Mouse (Mus musculus) myocyte (in vitro differentiated cells): ENCODE data around the gene Btrc.

ENCODE experiments used
- CEBPB ChIP-seq: IDR thresholded peaks from 2 replicates; pipeline ENCODE4 v1.6.1; 2011; ENCODE audit warnings: mild to moderate bottlenecking, moderate library complexity; ENCODE audit not compliant: poor library complexity, insufficient read depth, severe bottlenecking
- E2F4 ChIP-seq: IDR thresholded peaks from one replicate; pipeline ENCODE4 v1.6.1; 2011; ENCODE audit warnings: mild to moderate bottlenecking, control low read depth, moderate library complexity; ENCODE audit not compliant: insufficient read depth
- MAX ChIP-seq: IDR thresholded peaks from one replicate; pipeline ENCODE4 v1.6.1; 2011; ENCODE audit warnings: low read depth, mild to moderate bottlenecking, control low read depth
- MYOD1 ChIP-seq, 3 experiments: IDR thresholded peaks; one replicate each; pipeline ENCODE4 v1.6.1; 2011; ENCODE audit warnings: control low read depth in 2 of 3, low read depth in 2 of 3, mild to moderate bottlenecking in 2 of 3, moderate library complexity in 1 of 3; ENCODE audit not compliant: insufficient read length in 2 of 3, control insufficient read depth in 1 of 3
- POLR2A ChIP-seq: IDR thresholded peaks from one replicate; pipeline ENCODE4 v1.6.1; 2011; ENCODE audit warnings: low read depth, mild to moderate bottlenecking, control low read depth, moderate library complexity; ENCODE audit not compliant: insufficient read length
- POLR2AphosphoS2 ChIP-seq: IDR thresholded peaks from one replicate; pipeline ENCODE4 v1.6.1; 2011; ENCODE audit warnings: low read depth, control low read depth; ENCODE audit not compliant: insufficient read length
- SRF ChIP-seq: IDR thresholded peaks from one replicate; pipeline ENCODE4 v1.6.1; 2011; ENCODE audit warnings: low read depth; ENCODE audit not compliant: control insufficient read depth, insufficient read length
- TCF3 ChIP-seq: IDR thresholded peaks from one replicate; pipeline ENCODE4 v1.6.1; 2011; ENCODE audit warnings: low read depth, control low read depth; ENCODE audit not compliant: insufficient read length
- USF1 ChIP-seq: IDR thresholded peaks from one replicate; pipeline ENCODE4 v1.6.1; 2011; ENCODE audit warnings: low read depth, mild to moderate bottlenecking, control low read depth, moderate library complexity

DNA sequence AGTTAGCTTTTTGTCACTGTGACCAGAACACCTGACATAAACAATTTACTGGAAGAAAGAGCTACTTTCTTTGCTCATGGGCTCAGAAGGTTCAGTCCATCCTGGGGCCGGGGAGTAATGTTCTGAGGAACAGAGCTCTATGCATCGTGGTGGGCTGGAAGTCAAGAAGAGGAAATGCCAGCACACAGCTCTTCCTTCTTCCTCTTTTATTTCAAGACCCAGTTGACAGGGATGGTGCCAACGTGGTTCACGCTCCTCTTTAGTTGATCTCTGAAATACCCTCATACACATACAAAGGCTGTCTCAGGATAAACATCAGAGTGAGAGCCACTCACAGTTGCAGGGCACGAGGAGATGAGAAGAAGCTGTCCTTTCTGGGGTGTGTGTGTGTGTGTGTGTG is 42.5 kb upstream of the Btrc start:
- no peak for TF ChIP-seq POLR2A
- TF ChIP-seq USF1: no peak
- no peak for TF ChIP-seq POLR2AphosphoS2
- TF ChIP-seq E2F4: no peak
- TF ChIP-seq CEBPB: no peak
- no peak for TF ChIP-seq MYOD1 (IDR thresholded peaks at IDR 0.05; ENCODE audit: control insufficient read depth in 1 of 3, insufficient read length in 2 of 3, low read depth in 2 of 3)
- no peak for TF ChIP-seq SRF
- no peak for TF ChIP-seq MAX
- no peak for TF ChIP-seq TCF3
